ENCODE assay signal across 13 mouse cellular contexts in the genomic region with DNA sequence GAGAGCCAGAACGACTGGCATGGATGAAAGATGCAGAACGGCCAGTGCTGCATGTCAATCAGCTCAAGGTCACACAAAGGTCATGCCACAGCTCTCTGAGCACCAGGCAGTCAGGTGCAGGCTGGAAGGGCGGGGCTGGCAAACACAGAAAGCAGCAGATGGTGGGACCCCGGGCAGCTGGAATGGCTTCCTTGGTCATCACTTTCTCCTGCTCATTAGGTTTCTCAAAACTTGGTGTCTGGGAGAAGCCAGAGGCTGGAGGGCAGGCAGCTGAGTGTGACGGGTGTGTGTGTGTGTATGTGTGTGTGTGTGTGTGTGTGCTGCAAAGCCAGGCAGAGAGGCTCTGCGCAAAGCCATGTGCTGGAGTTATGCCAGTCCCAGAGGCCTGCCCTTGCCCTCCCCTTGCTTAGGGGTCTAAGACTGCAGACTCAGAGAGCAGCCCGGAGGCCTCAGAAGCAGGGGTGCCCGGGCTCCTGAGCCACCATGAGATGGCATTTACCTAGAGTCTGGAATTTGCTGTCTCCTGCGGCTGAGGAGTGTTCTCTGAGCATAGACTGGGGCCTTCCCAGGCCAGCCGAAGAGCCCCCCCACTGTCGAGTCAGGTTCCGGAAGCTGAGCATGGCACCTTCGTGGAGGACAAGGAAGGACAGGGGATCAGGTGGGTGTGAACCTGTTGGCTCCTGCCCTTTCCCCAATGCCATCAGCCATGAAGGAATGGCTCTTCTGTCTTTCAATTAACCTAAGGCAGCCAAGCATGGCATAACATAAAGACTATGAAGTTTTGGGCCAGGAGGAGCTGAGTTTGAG.
DNase-seq lines count a peak whose midpoint lies in the region; ATAC-seq and TF ChIP-seq lines count a peak whose summit lies in the region.
"Had no signal": no experiment of that assay in that cellular context is flagged by ENCODE, and none has a peak within 500 bp of the region (broad histone marks: within the 10 kb centered on the region; RNA-seq: fewer than 3 reads in every experiment).

No protein-coding gene starts in this region.

- no peaks in the 10 kb centered on the region for H3K27me3 ChIP-seq in stomach, embryonic 16.5 days (ENCODE audit: control insufficient read depth, insufficient read depth, low read length)
- no peaks in the 10 kb centered on the region for H3K27me3 ChIP-seq in stomach, postnatal 0 days (ENCODE audit: control insufficient read depth, insufficient read depth, low read length)
- no peaks in the 10 kb centered on the region for H3K27me3 ChIP-seq in kidney, embryonic 16.5 days (ENCODE audit: insufficient read depth, low read length)
- H3K27me3 ChIP-seq: lung, embryonic 15.5 days had no signal

- peak; percentile 19 for DNase-seq in embryo, embryonic 10.5 days (ENCODE audit: low spot score)
- no peak for DNase-seq in embryo, embryonic 10 days (ENCODE audit: low spot score)
- DNase-seq in stomach, postnatal 0 days (ENCODE audit: low spot score) = no peak
- no peak for DNase-seq in thymus, postnatal 10 days (ENCODE audit: low spot score in 2 of 2)
- no peak for DNase-seq in gastrocnemius, adult 18-20 months (ENCODE audit: low spot score)
- DNase-seq in frontal cortex, postnatal 10 days (ENCODE audit: low spot score in 2 of 2) = no peak
- DNase-seq: heart, adult 2 months; layer of hippocampus, postnatal 36 days; right cerebral cortex, adult 18-20 months had no signal

- peak; percentile 11; the same call in 1 of the 2 replicates for ATAC-seq in stomach, embryonic 16.5 days (ENCODE audit: insufficient read depth, low FRiP score)
- ATAC-seq in stomach, postnatal 0 days (ENCODE audit: low FRiP score, low TSS enrichment) = no peak
- ATAC-seq in kidney, embryonic 16.5 days (ENCODE audit: low FRiP score, low TSS enrichment) = peak; percentile 75
- ATAC-seq: forebrain, embryonic 16.5 days had no signal

- H3K4me1 ChIP-seq in stomach, embryonic 16.5 days (ENCODE audit: control insufficient read depth, insufficient read depth, low read length) = no peaks in the 10 kb centered on the region
- no peaks in the 10 kb centered on the region for H3K4me1 ChIP-seq in stomach, postnatal 0 days (replicated peaks; ENCODE audit: control insufficient read depth, insufficient read depth)
- peaks cover 29% of the 10 kb centered on the region for H3K4me1 ChIP-seq in kidney, embryonic 16.5 days (ENCODE audit: insufficient read depth, low read length)

- H3K36me3 ChIP-seq in stomach, embryonic 16.5 days (ENCODE audit: control insufficient read depth, insufficient read depth, low read length) = no peaks in the 10 kb centered on the region
- no peaks in the 10 kb centered on the region for H3K36me3 ChIP-seq in stomach, postnatal 0 days (ENCODE audit: control insufficient read depth, insufficient read depth, low read length)
- H3K36me3 ChIP-seq in kidney, embryonic 16.5 days (ENCODE audit: insufficient read depth, low read length) = no peaks in the 10 kb centered on the region
- H3K36me3 ChIP-seq: lung, embryonic 15.5 days had no signal

- H3K9ac ChIP-seq in stomach, embryonic 16.5 days (ENCODE audit: low read length) = no peak overlapping the region
- no peak overlapping the region for H3K9ac ChIP-seq in stomach, postnatal 0 days (ENCODE audit: low read length)
- H3K9ac ChIP-seq in kidney, embryonic 16.5 days (replicated peaks; ENCODE audit: low read length) = no peak overlapping the region
- H3K9ac ChIP-seq: lung, embryonic 15.5 days had no signal

- TF ChIP-seq EP300 in stomach, postnatal 0 days (optimal IDR thresholded peaks at IDR 0.05) = no peak

- no peak overlapping the region for H3K4me3 ChIP-seq in stomach, embryonic 16.5 days (replicated peaks; ENCODE audit: low read length)
- no peak overlapping the region for H3K4me3 ChIP-seq in stomach, postnatal 0 days (ENCODE audit: low read depth, low read length)
- no peak overlapping the region for H3K4me3 ChIP-seq in kidney, embryonic 16.5 days (ENCODE audit: low read length)
- H3K4me3 ChIP-seq: heart, adult 2 months; lung, embryonic 15.5 days had no signal

- no peak overlapping the region for H3K4me2 ChIP-seq in stomach, embryonic 16.5 days (ENCODE audit: low read depth, low read length)
- H3K4me2 ChIP-seq in stomach, postnatal 0 days (replicated peaks; ENCODE audit: low read depth) = no peak overlapping the region
- no peak overlapping the region for H3K4me2 ChIP-seq in kidney, embryonic 16.5 days (replicated peaks; ENCODE audit: low read depth, low read length)
- H3K4me2 ChIP-seq: lung, embryonic 15.5 days had no signal

- no peaks in the 10 kb centered on the region for H3K9me3 ChIP-seq in stomach, embryonic 16.5 days (replicated peaks; ENCODE audit: control insufficient read depth, low read length)
- H3K9me3 ChIP-seq in stomach, postnatal 0 days (ENCODE audit: control insufficient read depth, low read length) = no peaks in the 10 kb centered on the region
- H3K9me3 ChIP-seq in kidney, embryonic 16.5 days (ENCODE audit: low read length) = no peaks in the 10 kb centered on the region
- H3K9me3 ChIP-seq: lung, embryonic 15.5 days had no signal

- no peak overlapping the region for H3K27ac ChIP-seq in stomach, embryonic 16.5 days (ENCODE audit: low read length)
- no peak overlapping the region for H3K27ac ChIP-seq in stomach, postnatal 0 days (replicated peaks)
- peak overlapping the region; percentile 48 for H3K27ac ChIP-seq in kidney, embryonic 16.5 days (ENCODE audit: low read length)
- H3K27ac ChIP-seq: heart, adult 2 months; lung, embryonic 15.5 days had no signal

- no peak for TF ChIP-seq CTCF in stomach, postnatal 0 days (IDR thresholded peaks at IDR 0.05; ENCODE audit: low read depth)

- 60% methylated on average over 13 of the region's 13 CpGs for WGBS in stomach, embryonic 16.5 days
- 63% methylated on average over 13 of the region's 13 CpGs for WGBS in stomach, postnatal 0 days
- 34% methylated on average over 13 of the region's 13 CpGs for WGBS in kidney, embryonic 16.5 days
